Mouse (Mus musculus): ENCODE measurements around the gene Brms1. TPM values are rescaled to one million over a fixed set of nuclear protein-coding genes. Genes with fewer than 3 reads are reported as not detected.

Brms1 gene
- total and polyA plus RNA-seq, 3 experiments: 22.8 to 50.9 (median 36.3) TPM

GRCm38 (mm10) chr19:5056251-5056650 lies 15.1 kb downstream of the Brms1 start:
- Histone ChIP-seq H3K4me2 (ENCODE audit: insufficient read depth, low read depth, poor library complexity, severe bottlenecking) (no peak overlapping the region), H3K27me3 (replicated peaks) (peaks cover 3% of the 10 kb centered on the region), H3K9ac (ENCODE audit: insufficient read depth, low read depth) (no peak overlapping the region), H3K79me2 (replicated peaks; ENCODE audit: control insufficient read depth, extremely low read depth, insufficient read depth, poor library complexity, severe bottlenecking) (no peaks in the 10 kb centered on the region), H3K9me3 (replicated peaks; ENCODE audit: low read length) (no peaks in the 10 kb centered on the region), H3K4me3 (replicated peaks in 1 of 3; ENCODE audit: low read depth in 2 of 3, low read length in 2 of 3, poor library complexity in 1 of 3) (no peak overlapping the region), H3K36me3 (replicated peaks in 1 of 2; ENCODE audit: control insufficient read depth in 1 of 2, insufficient read depth in 1 of 2, low read length in 1 of 2) (peaks cover 0 to 36% of the 10 kb centered on the region in 2 experiments), H3K27ac (ENCODE audit: insufficient read depth, low read depth) (no peak overlapping the region), H3K4me1 (ENCODE audit: control insufficient read depth in 1 of 2, insufficient read depth in 2 of 2) (peaks cover 11 to 14% of the 10 kb centered on the region in 2 experiments)
- TF ChIP-seq SMC3 (IDR thresholded peaks at IDR 0.05; ENCODE audit: low read depth, low read length) (peak; percentile 73), NRF1 (IDR thresholded peaks at IDR 0.05; ENCODE audit: low read depth, low read length) (no peak), MAX (IDR thresholded peaks at IDR 0.05; ENCODE audit: low read length) (no peak), RAD21 (IDR thresholded peaks at IDR 0.05; ENCODE audit: low read depth, low read length) (peak; percentile 59), CHD2 (IDR thresholded peaks at IDR 0.05; ENCODE audit: low read length) (no peak), GABPA (IDR thresholded peaks at IDR 0.05; ENCODE audit: insufficient replicate concordance, low read depth, low read length) (no peak), KAT2A (IDR thresholded peaks at IDR 0.05; ENCODE audit: insufficient replicate concordance, low read length) (no peak), MYC (IDR thresholded peaks at IDR 0.05; ENCODE audit: low read depth, low read length) (no peak), UBTF (IDR thresholded peaks at IDR 0.05; ENCODE audit: low read depth, low read length) (no peak), USF2 (conservative IDR thresholded peaks at IDR 0.05; ENCODE audit: low read depth, low read length) (no peak), SIN3A (IDR thresholded peaks at IDR 0.05; ENCODE audit: low read length) (no peak), PAX5 (IDR thresholded peaks at IDR 0.05; ENCODE audit: low read length) (no peak), BHLHE40 (IDR thresholded peaks at IDR 0.05; ENCODE audit: low read depth, low read length) (no peak), ZMIZ1 (IDR thresholded peaks at IDR 0.05; ENCODE audit: low read depth, low read length) (no peak), MXI1 (IDR thresholded peaks at IDR 0.05; ENCODE audit: low read depth, low read length) (no peak), TCF12 (IDR thresholded peaks at IDR 0.05; ENCODE audit: low read depth, low read length) (no peak), MAZ (IDR thresholded peaks at IDR 0.05; ENCODE audit: low read depth, low read length) (no peak), CTCF (conservative IDR thresholded peaks at IDR 0.05 in 1 of 2, IDR thresholded peaks at IDR 0.05 in 1 of 2; ENCODE audit: low read depth in 2 of 2, low read length in 2 of 2) (peak; percentile 26 to 78; a peak in 2 of 4 replicates), CHD1 (IDR thresholded peaks at IDR 0.05; ENCODE audit: low read depth, low read length) (no peak), ELF1 (IDR thresholded peaks at IDR 0.05; ENCODE audit: low read depth, low read length) (no peak), JUND (conservative IDR thresholded peaks at IDR 0.05; ENCODE audit: low read depth, low read length) (no peak)
- dilution Hi-C loops (cut with MboI; ENCODE audit: extremely low pct_ligation_motif_present, extremely low pct_unique_long_range_greater_than_20kb, low sequenced_read_pairs) (no loop called here), in situ Hi-C loops (cut with MboI; ENCODE audit: low pct_ligation_motif_present, low pct_unique_long_range_greater_than_20kb, low sequenced_read_pairs) (no loop called here)
- DNase-seq (ENCODE audit: extremely low read depth): peak; percentile 20

Data from CH12.LX (cell line).